Mouse (Mus musculus): ENCODE results near the gene Rnf182. TPM values are rescaled to one million over a fixed set of nuclear protein-coding genes. Genes with fewer than 3 reads are reported as not detected.

Gene Rnf182
- polyA plus RNA-seq, 1 experiment from 2014 or later = 4.3 TPM

DNA sequence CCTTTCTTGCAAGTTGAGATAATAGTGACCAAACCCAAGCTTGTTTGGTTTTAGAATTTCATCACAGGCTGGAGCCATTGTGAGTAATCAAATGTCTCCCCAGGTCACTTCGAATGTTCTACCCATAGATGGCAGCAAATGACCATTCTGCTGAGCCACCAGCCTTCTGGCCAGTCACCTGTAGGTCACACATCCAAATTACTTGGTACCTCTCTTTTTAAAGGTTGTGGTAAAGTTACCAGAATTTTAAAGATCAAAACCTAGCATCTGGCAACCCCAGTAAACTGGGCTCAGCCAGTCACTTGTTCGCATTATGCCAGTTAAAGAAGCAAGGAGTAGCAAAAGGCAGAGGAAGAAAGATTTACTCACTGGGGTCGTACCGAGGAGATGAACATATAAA lies 19.6 kb upstream of the Rnf182 start:
- Histone ChIP-seq H3K4me1 (ENCODE audit: control insufficient read depth, insufficient read depth, low read length) (peaks cover 2% of the 10 kb centered on the region; the same call in 1 of the 2 replicates), H3K36me3 (ENCODE audit: control insufficient read depth, insufficient read depth, low read length) (no peaks in the 10 kb centered on the region), H3K9ac (ENCODE audit: low read depth, low read length) (no peak overlapping the region), H3K4me3 (ENCODE audit: low read depth, low read length) (no peak overlapping the region), H3K4me2 (no peak overlapping the region), H3K27me3 (ENCODE audit: control insufficient read depth, insufficient read depth, low read length) (no peaks in the 10 kb centered on the region), H3K9me3 (replicated peaks; ENCODE audit: control insufficient read depth, low read length) (no peaks in the 10 kb centered on the region), H3K27ac (ENCODE audit: low read depth, low read length) (no peak overlapping the region)
- 59% methylated on average over 4 of the region's 4 CpGs for WGBS (ENCODE audit: insufficient replicate concordance)
- ATAC-seq (replicated peaks; ENCODE audit: insufficient number of reproducible peaks, low FRiP score, low TSS enrichment) = no peak

DNA sequence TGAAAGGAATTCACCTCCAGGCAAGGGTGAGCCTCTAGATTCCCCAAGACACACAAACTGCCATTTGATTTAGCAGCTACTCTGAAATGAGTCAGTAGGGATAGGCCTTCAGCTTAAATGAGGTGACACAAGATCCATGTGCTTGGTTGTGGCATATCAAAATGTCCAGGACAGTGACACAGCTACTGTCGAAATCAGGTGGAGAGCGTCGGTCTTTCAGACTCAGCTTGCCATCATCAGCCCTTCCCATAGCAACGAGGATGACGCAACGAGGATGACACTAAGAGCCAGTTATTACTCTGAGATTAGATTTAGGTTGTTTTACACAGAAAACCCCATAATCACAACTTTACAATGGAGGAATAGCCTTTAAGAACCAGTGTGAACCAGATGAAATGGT lies 14.5 kb upstream of the Rnf182 start:
- Histone ChIP-seq H3K9ac (ENCODE audit: low read depth, low read length) (no peak overlapping the region), H3K27ac (ENCODE audit: low read depth, low read length) (no peak overlapping the region), H3K27me3 (ENCODE audit: control insufficient read depth, insufficient read depth, low read length) (no peaks in the 10 kb centered on the region), H3K9me3 (replicated peaks; ENCODE audit: control insufficient read depth, low read length) (no peaks in the 10 kb centered on the region), H3K4me1 (ENCODE audit: control insufficient read depth, insufficient read depth, low read length) (no peaks in the 10 kb centered on the region), H3K36me3 (ENCODE audit: control insufficient read depth, insufficient read depth, low read length) (no peaks in the 10 kb centered on the region), H3K4me3 (ENCODE audit: low read depth, low read length) (no peak overlapping the region), H3K4me2 (no peak overlapping the region)
- WGBS (ENCODE audit: insufficient replicate concordance) = 88% methylated on average over 6 of the region's 6 CpGs
- ATAC-seq (replicated peaks; ENCODE audit: insufficient number of reproducible peaks, low FRiP score, low TSS enrichment) = no peak

DNA sequence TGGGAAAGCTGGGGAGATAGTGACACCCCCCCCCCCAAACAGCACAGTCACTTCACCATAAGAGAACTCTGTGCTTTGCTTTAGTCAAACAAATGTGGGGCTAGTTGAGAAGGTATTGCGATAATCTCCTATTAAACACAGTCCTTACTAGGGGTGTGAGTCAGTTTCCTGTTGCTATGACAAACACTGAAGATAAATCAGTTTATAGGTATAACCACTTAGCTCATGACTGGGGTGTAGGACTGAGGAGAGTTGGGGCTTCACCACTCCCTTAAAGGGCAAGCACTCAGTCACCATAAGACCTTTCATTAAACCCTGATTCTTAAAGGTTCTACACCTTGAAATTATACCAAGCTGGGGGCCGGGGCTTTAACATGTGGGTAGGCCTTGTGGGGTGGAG lies 13.1 kb upstream of the Rnf182 start:
- Histone ChIP-seq H3K9ac (ENCODE audit: low read depth, low read length) (no peak overlapping the region), H3K27me3 (ENCODE audit: control insufficient read depth, insufficient read depth, low read length) (no peaks in the 10 kb centered on the region), H3K4me2 (no peak overlapping the region), H3K27ac (ENCODE audit: low read depth, low read length) (no peak overlapping the region), H3K4me3 (ENCODE audit: low read depth, low read length) (no peak overlapping the region), H3K4me1 (ENCODE audit: control insufficient read depth, insufficient read depth, low read length) (no peaks in the 10 kb centered on the region), H3K36me3 (ENCODE audit: control insufficient read depth, insufficient read depth, low read length) (no peaks in the 10 kb centered on the region), H3K9me3 (replicated peaks; ENCODE audit: control insufficient read depth, low read length) (no peaks in the 10 kb centered on the region)
- 91% methylated on average over 2 of the region's 2 CpGs for WGBS (ENCODE audit: insufficient replicate concordance)
- no peak for ATAC-seq (replicated peaks; ENCODE audit: insufficient number of reproducible peaks, low FRiP score, low TSS enrichment)

DNA sequence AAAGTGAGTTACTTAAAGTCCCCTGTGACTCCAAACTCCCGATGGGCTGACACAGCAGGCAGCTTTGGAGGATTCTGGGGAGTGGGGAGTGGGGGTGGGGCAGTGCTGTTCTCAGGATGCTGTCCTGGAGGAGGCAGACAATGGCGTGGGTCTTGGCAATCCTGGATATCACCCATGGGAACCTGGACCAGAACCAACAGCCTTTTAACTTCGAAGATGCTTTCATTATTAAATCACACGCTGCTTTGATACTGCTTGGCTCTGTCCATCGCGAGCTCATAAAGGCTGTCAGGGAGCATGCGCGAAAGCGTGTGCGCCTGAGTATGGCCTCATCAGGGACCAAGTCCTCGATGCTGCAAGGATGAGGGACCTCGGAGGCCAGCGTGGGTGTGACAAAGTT lies 12.5 kb upstream of the Rnf182 start:
- Histone ChIP-seq H3K4me2 (no peak overlapping the region), H3K9me3 (replicated peaks; ENCODE audit: control insufficient read depth, low read length) (no peaks in the 10 kb centered on the region), H3K36me3 (ENCODE audit: control insufficient read depth, insufficient read depth, low read length) (no peaks in the 10 kb centered on the region), H3K4me1 (ENCODE audit: control insufficient read depth, insufficient read depth, low read length) (no peaks in the 10 kb centered on the region), H3K27me3 (ENCODE audit: control insufficient read depth, insufficient read depth, low read length) (no peaks in the 10 kb centered on the region), H3K27ac (ENCODE audit: low read depth, low read length) (no peak overlapping the region), H3K4me3 (ENCODE audit: low read depth, low read length) (no peak overlapping the region), H3K9ac (ENCODE audit: low read depth, low read length) (no peak overlapping the region)
- WGBS (ENCODE audit: insufficient replicate concordance) = 73% methylated on average over 13 of the region's 13 CpGs
- ATAC-seq (replicated peaks; ENCODE audit: insufficient number of reproducible peaks, low FRiP score, low TSS enrichment) = no peak

DNA sequence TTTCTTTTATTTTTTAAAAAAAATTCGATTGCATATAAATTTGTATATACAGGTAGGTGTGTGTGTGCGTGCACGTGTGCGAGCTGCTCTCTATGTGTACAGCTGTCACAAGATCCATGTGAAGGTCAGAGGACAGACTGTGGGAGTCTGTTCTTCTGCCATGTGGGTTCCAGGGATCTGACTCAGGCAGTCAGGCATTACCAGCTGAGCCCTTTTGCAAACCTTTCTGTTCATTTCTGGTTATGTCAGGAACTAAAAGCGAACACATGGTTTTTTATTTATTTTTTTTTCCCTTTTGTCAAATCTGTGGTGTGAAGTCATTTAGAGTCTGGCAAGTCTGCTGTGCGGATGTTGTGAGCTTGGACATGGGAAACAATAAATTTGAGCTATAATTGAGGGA lies 6.7 kb upstream of the Rnf182 start:
- no peaks in the 10 kb centered on the region for H3K36me3 ChIP-seq (ENCODE audit: control insufficient read depth, insufficient read depth, low read length)
- no peaks in the 10 kb centered on the region for H3K4me1 ChIP-seq (ENCODE audit: control insufficient read depth, insufficient read depth, low read length)
- no peak overlapping the region for H3K27ac ChIP-seq (ENCODE audit: low read depth, low read length)
- no peak overlapping the region for H3K4me3 ChIP-seq (ENCODE audit: low read depth, low read length)
- no peak overlapping the region for H3K4me2 ChIP-seq
- no peaks in the 10 kb centered on the region for H3K27me3 ChIP-seq (ENCODE audit: control insufficient read depth, insufficient read depth, low read length)
- H3K9ac ChIP-seq (ENCODE audit: low read depth, low read length) = no peak overlapping the region
- 74% methylated on average over 6 of the region's 6 CpGs for WGBS (ENCODE audit: insufficient replicate concordance)
- no peak for ATAC-seq (replicated peaks; ENCODE audit: insufficient number of reproducible peaks, low FRiP score, low TSS enrichment)
- no peaks in the 10 kb centered on the region for H3K9me3 ChIP-seq (replicated peaks; ENCODE audit: control insufficient read depth, low read length)

DNA sequence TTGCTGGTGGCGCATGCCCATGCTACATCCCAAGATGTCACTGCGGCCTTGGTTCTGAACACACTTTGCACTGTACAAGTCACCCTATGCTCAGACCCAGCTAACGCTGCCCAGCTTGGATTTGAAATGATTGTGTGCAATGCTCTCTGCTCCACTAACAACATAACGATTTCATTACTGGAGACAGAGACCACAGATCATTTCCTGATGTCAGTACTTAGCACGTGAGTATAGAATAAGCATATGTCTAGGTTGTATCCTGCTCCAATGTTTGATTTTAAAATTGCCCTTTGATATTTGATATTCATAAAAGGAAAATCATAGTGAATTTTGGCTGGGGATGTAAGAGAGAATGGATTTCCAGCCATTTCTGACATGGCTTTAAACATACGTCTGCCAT lies 3.5 kb upstream of the Rnf182 start:
- H3K9me3 ChIP-seq (replicated peaks; ENCODE audit: control insufficient read depth, low read length) = no peaks in the 10 kb centered on the region
- 83% methylated on average over 6 of the region's 6 CpGs for WGBS (ENCODE audit: insufficient replicate concordance)
- no peaks in the 10 kb centered on the region for H3K4me1 ChIP-seq (ENCODE audit: control insufficient read depth, insufficient read depth, low read length)
- H3K27ac ChIP-seq (ENCODE audit: low read depth, low read length) = no peak overlapping the region
- no peaks in the 10 kb centered on the region for H3K36me3 ChIP-seq (ENCODE audit: control insufficient read depth, insufficient read depth, low read length)
- no peak overlapping the region for H3K4me3 ChIP-seq (ENCODE audit: low read depth, low read length)
- no peak overlapping the region for H3K4me2 ChIP-seq
- H3K27me3 ChIP-seq (ENCODE audit: control insufficient read depth, insufficient read depth, low read length) = peaks cover 5% of the 10 kb centered on the region
- no peak overlapping the region for H3K9ac ChIP-seq (ENCODE audit: low read depth, low read length)
- ATAC-seq (replicated peaks; ENCODE audit: insufficient number of reproducible peaks, low FRiP score, low TSS enrichment) = no peak

DNA sequence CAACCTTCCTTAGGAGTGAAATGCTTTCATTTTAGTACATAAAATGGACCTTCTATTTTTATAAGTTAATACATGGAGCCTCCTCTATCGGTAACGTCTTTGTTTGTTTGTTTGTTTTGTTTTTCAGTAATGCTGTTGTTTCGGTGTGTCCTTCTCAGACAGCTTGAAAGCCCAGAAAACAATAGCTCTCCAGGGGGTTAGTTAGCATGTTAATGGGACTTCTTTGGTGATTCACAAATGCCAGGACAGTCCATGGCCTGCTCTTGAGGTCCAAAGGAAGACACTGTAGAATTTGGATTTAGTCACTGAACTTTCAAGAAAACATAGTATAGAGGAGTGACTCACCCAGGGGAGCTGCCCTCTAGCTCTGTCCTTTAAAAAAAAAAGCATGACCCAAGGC lies 843 bp upstream of the Rnf182 start:
- Histone ChIP-seq H3K9me3 (replicated peaks; ENCODE audit: control insufficient read depth, low read length) (no peaks in the 10 kb centered on the region), H3K27ac (ENCODE audit: low read depth, low read length) (no peak overlapping the region), H3K36me3 (ENCODE audit: control insufficient read depth, insufficient read depth, low read length) (no peaks in the 10 kb centered on the region), H3K4me3 (ENCODE audit: low read depth, low read length) (no peak overlapping the region), H3K9ac (ENCODE audit: low read depth, low read length) (no peak overlapping the region), H3K4me1 (ENCODE audit: control insufficient read depth, insufficient read depth, low read length) (0 out of 2 replicates have a peak, but pooled peaks cover 3% of the 10 kb centered on the region), H3K4me2 (no peak overlapping the region), H3K27me3 (ENCODE audit: control insufficient read depth, insufficient read depth, low read length) (peaks cover 7% of the 10 kb centered on the region)
- 88% methylated on average over 3 of the region's 3 CpGs for WGBS (ENCODE audit: insufficient replicate concordance)
- no peak for ATAC-seq (replicated peaks; ENCODE audit: insufficient number of reproducible peaks, low FRiP score, low TSS enrichment)

DNA sequence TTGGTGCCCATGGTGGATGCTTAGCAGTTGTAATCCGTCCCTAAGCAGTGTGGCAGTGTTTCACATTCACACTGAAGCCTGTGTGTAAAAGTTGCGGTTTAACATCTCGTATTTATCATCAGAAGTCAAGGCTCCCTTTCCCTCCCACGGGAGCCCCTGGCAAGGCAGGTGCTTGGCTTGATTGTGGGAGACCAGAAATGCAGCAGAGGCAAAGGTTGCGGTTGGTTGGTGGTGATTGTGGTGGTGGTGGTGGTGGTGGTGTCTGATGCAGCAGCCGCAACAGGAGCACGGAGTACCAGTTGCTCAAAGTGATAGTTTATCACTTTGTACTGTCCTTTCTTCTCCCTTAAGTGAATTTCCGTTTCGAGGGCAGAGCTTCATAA lies 325 bp upstream of the Rnf182 start:
- Histone ChIP-seq H3K9ac (ENCODE audit: low read depth, low read length) (peak overlapping the region; percentile 72), H3K4me2 (peak overlapping the region; percentile 93), H3K27me3 (ENCODE audit: control insufficient read depth, insufficient read depth, low read length) (peaks cover 7% of the 10 kb centered on the region), H3K4me3 (ENCODE audit: low read depth, low read length) (peak overlapping the region; percentile 75), H3K4me1 (ENCODE audit: control insufficient read depth, insufficient read depth, low read length) (0 out of 2 replicates have a peak, but pooled peaks cover 3% of the 10 kb centered on the region), H3K36me3 (ENCODE audit: control insufficient read depth, insufficient read depth, low read length) (no peaks in the 10 kb centered on the region), H3K9me3 (replicated peaks; ENCODE audit: control insufficient read depth, low read length) (no peaks in the 10 kb centered on the region), H3K27ac (ENCODE audit: low read depth, low read length) (no peak overlapping the region)
- WGBS (ENCODE audit: insufficient replicate concordance) = 22% methylated on average over 9 of the region's 9 CpGs
- no peak for ATAC-seq (replicated peaks; ENCODE audit: insufficient number of reproducible peaks, low FRiP score, low TSS enrichment)

DNA sequence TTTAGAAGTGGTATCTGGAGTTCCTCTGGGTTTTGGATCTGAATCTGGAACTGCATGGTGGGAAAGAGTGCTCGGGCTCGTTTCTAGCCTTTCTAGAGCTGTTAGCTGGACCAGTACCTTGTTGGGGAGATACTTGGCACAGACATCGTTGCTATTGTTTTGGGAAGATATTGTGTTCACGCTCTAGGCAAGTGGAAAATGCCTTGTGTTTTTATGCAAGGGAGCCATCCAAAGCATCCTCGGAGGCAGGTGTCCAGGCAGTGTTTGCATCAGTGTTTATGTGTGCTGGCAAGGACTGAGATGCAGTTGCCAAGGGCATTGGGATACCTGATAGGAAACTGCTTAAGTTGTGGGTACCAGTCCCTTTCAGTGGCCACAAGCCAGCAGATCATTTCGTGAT lies 1.0 kb downstream of the Rnf182 start:
- no peak for ATAC-seq (replicated peaks; ENCODE audit: insufficient number of reproducible peaks, low FRiP score, low TSS enrichment)
- H3K27ac ChIP-seq (ENCODE audit: low read depth, low read length) = no peak overlapping the region
- H3K4me2 ChIP-seq = peak overlapping the region; percentile 93
- 0 out of 2 replicates have a peak, but pooled peaks cover 3% of the 10 kb centered on the region for H3K4me1 ChIP-seq (ENCODE audit: control insufficient read depth, insufficient read depth, low read length)
- no peak overlapping the region for H3K9ac ChIP-seq (ENCODE audit: low read depth, low read length)
- peak overlapping the region; percentile 75 for H3K4me3 ChIP-seq (ENCODE audit: low read depth, low read length)
- H3K27me3 ChIP-seq (ENCODE audit: control insufficient read depth, insufficient read depth, low read length) = peaks cover 7% of the 10 kb centered on the region
- no peaks in the 10 kb centered on the region for H3K9me3 ChIP-seq (replicated peaks; ENCODE audit: control insufficient read depth, low read length)
- WGBS (ENCODE audit: insufficient replicate concordance) = 42% methylated on average over 6 of the region's 6 CpGs
- H3K36me3 ChIP-seq (ENCODE audit: control insufficient read depth, insufficient read depth, low read length) = no peaks in the 10 kb centered on the region
